Mouse (Mus musculus) thymus, adult 2 months (tissue): Measurements from ENCODE around the gene Kctd5. TPM values are rescaled to one million over a fixed set of nuclear protein-coding genes. Genes with fewer than 3 reads are reported as not detected.

ENCODE experiments used
- DNase-seq: peaks from one replicate; pipeline ENCODE4 v3.0.0; 2021
- H3K27ac ChIP-seq: fragments of 200-500 bp; 2 replicates; pipeline ENCODE4 v1.5.1; 2012; ENCODE audit warnings: low read length, control low read depth; ENCODE audit not compliant: control insufficient read depth, insufficient read depth
- H3K27me3 ChIP-seq: fragments of 200-500 bp; 2 replicates; pipeline ENCODE4 v1.6.1; 2012; ENCODE audit warnings: mild to moderate bottlenecking, low read length, moderate library complexity, mixed read lengths; ENCODE audit not compliant: control insufficient read depth, insufficient read depth
- H3K36me3 ChIP-seq: fragments of 200-500 bp; 2 replicates; pipeline ENCODE4 v1.6.1; 2012; ENCODE audit warnings: mild to moderate bottlenecking, low read length, moderate library complexity; ENCODE audit not compliant: control insufficient read depth, insufficient read depth
- H3K4me1 ChIP-seq: fragments of 200-500 bp; replicated peaks from 2 replicates; pipeline ENCODE4 v1.6.1; 2012; ENCODE audit warnings: low read length; ENCODE audit not compliant: control insufficient read depth, insufficient read depth
- H3K4me3 ChIP-seq: fragments of 200-500 bp; 2 replicates; pipeline ENCODE4 v1.5.1; 2012; ENCODE audit warnings: mild to moderate bottlenecking, low read length, control low read depth, moderate library complexity; ENCODE audit not compliant: control insufficient read depth, insufficient read depth
- CTCF ChIP-seq: fragments of 200-500 bp; IDR thresholded peaks from 2 replicates; pipeline ENCODE4 v1.5.1; 2012; ENCODE audit warnings: mild to moderate bottlenecking, control low read depth, low read length, moderate library complexity, borderline replicate concordance; ENCODE audit not compliant: control insufficient read depth, poor library complexity, insufficient read depth; ENCODE audit errors: extremely low read depth
- POLR2A ChIP-seq: fragments of 200-500 bp; IDR thresholded peaks from 2 replicates; pipeline ENCODE4 v1.6.1; 2012; ENCODE audit warnings: mild to moderate bottlenecking, low read length, control low read depth, moderate library complexity; ENCODE audit not compliant: control insufficient read depth, poor library complexity, insufficient read depth; ENCODE audit errors: extremely low read depth
- WGBS: fragments of 180-500 bp; shearing (Covaris S2); methylation state at CpG from one replicate; pipeline ENCODE4 v1.1.7; 2018; 5-methylcytosine and 5-hydroxymethylcytosine counted together
- polyA plus RNA-seq: library from polyadenylated mRNA; depleted of rRNA; stranded (reverse); fragments of >200 nt; gene quantifications from 2 replicates; pipeline ENCODE4 v1.2.3, GENCODE M21; 2012

The Kctd5 gene
- polyA plus RNA-seq, 1 experiment, result 38.9 TPM

GRCm38 (mm10) chr17:24029477-24029876, 43.8 kb downstream of the Kctd5 start:
- 82% methylated on average over 7 of the region's 7 CpGs for WGBS
- Histone ChIP-seq H3K4me3 (no peak overlapping the region), H3K4me1 (no peaks in the 10 kb centered on the region), H3K27me3 (no peaks in the 10 kb centered on the region), H3K27ac (no peak overlapping the region), H3K36me3 (no peaks in the 10 kb centered on the region)
- TF ChIP-seq CTCF, result no peak
- TF ChIP-seq POLR2A, result no peak
- DNase-seq, result no peak

- H3K4me1 ChIP-seq, result no peaks in the 10 kb centered on the region
- 69% methylated on average over 5 of the region's 5 CpGs for WGBS
- TF ChIP-seq CTCF (no peak), POLR2A (no peak)
- no peaks in the 10 kb centered on the region for H3K27me3 ChIP-seq
- H3K4me3 ChIP-seq, result no peak overlapping the region
- no peak for DNase-seq
- H3K27ac ChIP-seq, result no peak overlapping the region
- H3K36me3 ChIP-seq, result no peaks in the 10 kb centered on the region
Observed at GRCm38 (mm10) chr17:24021375-24022199, 51.7 kb downstream of the Kctd5 start.

- no peak for DNase-seq
- no peak overlapping the region for H3K4me3 ChIP-seq
- WGBS, result 93% methylated on average over 6 of the region's 6 CpGs
- H3K27ac ChIP-seq, result no peak overlapping the region
- no peaks in the 10 kb centered on the region for H3K4me1 ChIP-seq
- TF ChIP-seq POLR2A, result no peak
- no peaks in the 10 kb centered on the region for H3K36me3 ChIP-seq
- H3K27me3 ChIP-seq, result no peaks in the 10 kb centered on the region
Observed at GRCm38 (mm10) chr17:24020696-24021095, 52.6 kb downstream of the Kctd5 start.

- Histone ChIP-seq H3K27me3 (no peaks in the 10 kb centered on the region), H3K4me3 (no peak overlapping the region), H3K4me1 (no peaks in the 10 kb centered on the region), H3K36me3 (no peaks in the 10 kb centered on the region), H3K27ac (no peak overlapping the region)
- TF ChIP-seq CTCF, result peak; percentile 73; the same call in 1 of the 2 replicates
- no peak for TF ChIP-seq POLR2A
- peak; percentile 23 for DNase-seq
- WGBS, result 47% methylated on average over 14 of the region's 14 CpGs
Observed at GRCm38 (mm10) chr17:24015727-24016126, 57.6 kb downstream of the Kctd5 start.

GRCm38 (mm10) chr17:24014433-24014965, 58.8 kb downstream of the Kctd5 start:
- no peak for TF ChIP-seq POLR2A
- TF ChIP-seq CTCF, result no peak
- no peak for DNase-seq
- WGBS, result 94% methylated on average over 5 of the region's 5 CpGs
- H3K36me3 ChIP-seq, result no peaks in the 10 kb centered on the region
- no peak overlapping the region for H3K4me3 ChIP-seq
- H3K27ac ChIP-seq, result no peak overlapping the region
- H3K27me3 ChIP-seq, result no peaks in the 10 kb centered on the region
- H3K4me1 ChIP-seq, result no peaks in the 10 kb centered on the region

GRCm38 (mm10) chr17:24012921-24013320, 60.4 kb downstream of the Kctd5 start:
- WGBS, result 94% methylated on average over 2 of the region's 2 CpGs
- Histone ChIP-seq H3K27me3 (no peaks in the 10 kb centered on the region), H3K4me1 (peaks cover under 1% of the 10 kb centered on the region; the same call in 1 of the 2 replicates), H3K27ac (no peak overlapping the region), H3K36me3 (no peaks in the 10 kb centered on the region), H3K4me3 (no peak overlapping the region)
- TF ChIP-seq POLR2A, result no peak
- no peak for TF ChIP-seq CTCF
- DNase-seq, result no peak
